Mouse (Mus musculus) cerebellum, adult 18-20 months (tissue): ENCODE measurements around the gene Crisp1.

Experiments
- DNase-seq, 2 experiments: peaks; one replicate each; pipeline ENCODE4 v3.0.0; 2021

Gene Crisp1

DNA sequence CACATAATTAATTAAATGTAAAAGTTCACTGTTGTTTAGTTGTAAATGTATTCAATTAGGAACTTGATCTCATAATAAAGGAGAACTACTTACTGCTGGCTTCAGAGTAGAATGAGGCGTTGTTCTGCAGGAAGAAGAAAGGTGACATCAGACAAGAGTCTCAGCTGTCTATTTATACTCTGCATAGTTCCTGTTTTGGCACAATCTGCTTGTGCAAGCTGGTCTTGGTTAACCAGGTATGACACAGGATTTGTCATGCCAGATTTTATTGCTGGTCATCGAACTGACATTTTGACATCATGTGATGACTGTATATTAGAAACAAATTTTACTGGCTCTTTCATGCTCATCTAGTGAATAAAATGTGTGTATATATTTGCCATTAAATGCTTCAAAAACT is at the start of gene Crisp1:
Gene Crisp1, minus strand, starts transcription at position 146 of the 400 bp plus-strand sequence.
- DNase-seq, result no peak

- no peak for DNase-seq
Observed at GRCm38 (mm10) chr17:40342497-40343009, 23.5 kb upstream of the Crisp1 start.

DNA sequence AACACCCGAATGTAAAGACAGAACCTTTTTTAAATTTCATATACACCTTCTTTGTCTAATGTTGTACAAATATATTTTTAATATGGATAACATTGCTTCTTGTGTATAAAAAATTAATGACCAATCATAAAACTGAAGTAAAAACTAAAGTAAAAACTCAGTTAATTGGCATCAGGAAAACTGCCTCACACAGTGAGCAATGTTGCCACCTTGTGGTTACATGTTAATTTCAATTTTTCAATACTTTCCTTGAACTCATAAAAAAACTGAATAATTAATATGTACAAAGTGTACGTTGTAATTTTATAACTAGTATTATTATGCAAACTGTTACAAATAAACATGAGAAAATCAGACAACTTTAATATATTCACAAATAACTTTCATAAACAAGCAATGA is 33.6 kb downstream of the Crisp1 start:
- DNase-seq, result no peak

- DNase-seq, result no peak
Observed at GRCm38 (mm10) chr17:40275519-40275918, 43.5 kb downstream of the Crisp1 start.

DNA sequence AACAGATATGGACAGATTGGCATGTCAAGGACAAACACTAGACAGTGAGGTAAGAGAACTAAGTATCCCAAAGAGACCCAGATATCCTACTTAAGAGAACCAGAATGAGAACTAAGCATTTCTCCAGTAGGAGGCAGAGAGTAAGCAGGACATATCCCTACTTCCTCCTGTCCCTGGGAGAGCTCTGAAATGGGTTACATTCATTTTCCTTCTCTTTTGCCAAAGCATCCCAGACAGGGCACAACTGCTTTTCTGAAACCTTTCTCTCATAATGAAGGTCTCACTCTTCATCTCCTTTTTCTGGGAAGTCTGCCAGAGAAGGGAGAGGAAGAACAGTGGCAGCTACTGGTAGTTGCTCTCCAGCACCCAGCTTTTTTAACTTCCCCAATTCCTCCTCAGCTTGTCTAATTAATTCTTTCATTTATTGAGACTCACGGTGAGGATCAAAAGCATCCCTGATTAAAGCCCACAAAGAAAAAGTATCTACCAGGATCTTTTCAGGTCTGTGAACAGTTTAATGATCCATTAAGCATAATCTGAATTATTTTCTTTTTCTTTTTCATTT is 44.0 kb downstream of the Crisp1 start:
- DNase-seq, result no peak

- DNase-seq, result no peak
Observed at GRCm38 (mm10) chr17:40252487-40252886, 66.5 kb downstream of the Crisp1 start.
